Mouse (Mus musculus): ENCODE measurements around the gene Sap30bp. TPM values are rescaled to one million over a fixed set of nuclear protein-coding genes. Genes with fewer than 3 reads are reported as not detected.

Sap30bp gene
- polyA plus RNA-seq (2015; fragmentation: Nextera tagmentation; extraction: Ambion mirVana): 29.8 and 35.5 TPM in 2 replicates

- under 1% methylated on average over 28 of the region's 28 CpGs for WGBS
- peak within 1 kb of the TSS; percentile 15; the same call in 1 of the 2 replicates for H3K27ac ChIP-seq
Measured at GRCm38 (mm10) chr11:115933108-115933746, at the start of gene Sap30bp, which contains the start of gene Recql5. Gene Sap30bp (plus strand): TSS chr11:115933282. Gene Recql5 (minus strand): TSS chr11:115933477.

GRCm38 (mm10) chr11:115884361-115884760, 48.7 kb upstream of the Sap30bp start:
- Histone ChIP-seq H3K36me3 (no peaks in the 10 kb centered on the region), H3K27ac (no peak overlapping the region), H3K9me3 (no peaks in the 10 kb centered on the region), H3K27me3 (peaks cover 13% of the 10 kb centered on the region; the same call in 1 of the 2 replicates), H3K9ac (no peak overlapping the region), H3K4me2 (no peak overlapping the region), H3K4me3 (no peak overlapping the region), H3K4me1 (no peaks in the 10 kb centered on the region)
- 85% methylated on average over 3 of the region's 3 CpGs for WGBS
- ATAC-seq (ENCODE audit: borderline replicate concordance, extremely low read depth, low FRiP score, low TSS enrichment): no peak

More at GRCm38 (mm10) chr11:115933108-115933746, at the start of gene Sap30bp, which contains the start of gene Recql5:
- H3K27me3 ChIP-seq: no peaks in the 10 kb centered on the region
- H3K36me3 ChIP-seq: peaks cover 22% of the 10 kb centered on the region
- H3K9ac ChIP-seq: peak within 1 kb of the TSS; percentile 77
- peak within 1 kb of the TSS; percentile 94 for H3K4me3 ChIP-seq
- peaks cover 20% of the 10 kb centered on the region for H3K4me1 ChIP-seq
- H3K4me2 ChIP-seq: peak within 1 kb of the TSS; percentile 85
- H3K9me3 ChIP-seq: no peaks in the 10 kb centered on the region
- ATAC-seq (ENCODE audit: borderline replicate concordance, extremely low read depth, low FRiP score, low TSS enrichment): peak; percentile 100

- 71% methylated on average over 11 of the region's 11 CpGs for WGBS
- ATAC-seq (ENCODE audit: borderline replicate concordance, extremely low read depth, low FRiP score, low TSS enrichment): no peak
Measured at GRCm38 (mm10) chr11:115885281-115885680, 47.8 kb upstream of the Sap30bp start.

GRCm38 (mm10) chr11:115886446-115886845, 46.6 kb upstream of the Sap30bp start:
- Histone ChIP-seq H3K36me3 (no peaks in the 10 kb centered on the region), H3K9ac (no peak overlapping the region), H3K27ac (no peak overlapping the region), H3K4me3 (no peak overlapping the region), H3K4me2 (no peak overlapping the region), H3K4me1 (no peaks in the 10 kb centered on the region), H3K9me3 (no peaks in the 10 kb centered on the region), H3K27me3 (peaks cover 13% of the 10 kb centered on the region; the same call in 1 of the 2 replicates)
- ATAC-seq (ENCODE audit: borderline replicate concordance, extremely low read depth, low FRiP score, low TSS enrichment): no peak
- WGBS: 84% methylated on average over 11 of the region's 11 CpGs

More at GRCm38 (mm10) chr11:115885281-115885680, 47.8 kb upstream of the Sap30bp start:
- Histone ChIP-seq H3K4me3 (no peak overlapping the region), H3K4me1 (no peaks in the 10 kb centered on the region), H3K9me3 (no peaks in the 10 kb centered on the region), H3K27ac (no peak overlapping the region), H3K4me2 (no peak overlapping the region), H3K9ac (no peak overlapping the region), H3K36me3 (no peaks in the 10 kb centered on the region), H3K27me3 (peaks cover 13% of the 10 kb centered on the region; the same call in 1 of the 2 replicates)

GRCm38 (mm10) chr11:115888020-115888419, 45.1 kb upstream of the Sap30bp start:
- no peak overlapping the region for H3K4me3 ChIP-seq
- peaks cover 8% of the 10 kb centered on the region; the same call in 1 of the 2 replicates for H3K27me3 ChIP-seq
- no peak overlapping the region for H3K4me2 ChIP-seq
- no peak overlapping the region for H3K27ac ChIP-seq
- 86% methylated on average over 5 of the region's 5 CpGs for WGBS
- H3K4me1 ChIP-seq: no peaks in the 10 kb centered on the region
- no peak for ATAC-seq (ENCODE audit: borderline replicate concordance, extremely low read depth, low FRiP score, low TSS enrichment)
- no peaks in the 10 kb centered on the region for H3K9me3 ChIP-seq
- H3K36me3 ChIP-seq: no peaks in the 10 kb centered on the region
- no peak overlapping the region for H3K9ac ChIP-seq

GRCm38 (mm10) chr11:115889159-115889558, 43.9 kb upstream of the Sap30bp start:
- Histone ChIP-seq H3K4me1 (no peaks in the 10 kb centered on the region), H3K9me3 (no peaks in the 10 kb centered on the region), H3K27me3 (peaks cover 2% of the 10 kb centered on the region; the same call in 1 of the 2 replicates), H3K4me3 (no peak overlapping the region), H3K27ac (no peak overlapping the region; the same call in 1 of the 2 replicates), H3K4me2 (no peak overlapping the region), H3K36me3 (no peaks in the 10 kb centered on the region), H3K9ac (no peak overlapping the region)
- ATAC-seq (ENCODE audit: borderline replicate concordance, extremely low read depth, low FRiP score, low TSS enrichment): no peak
- WGBS: 45% methylated on average over 6 of the region's 6 CpGs

GRCm38 (mm10) chr11:115892213-115892612, 40.9 kb upstream of the Sap30bp start:
- Histone ChIP-seq H3K9me3 (no peaks in the 10 kb centered on the region), H3K27me3 (no peaks in the 10 kb centered on the region), H3K9ac (no peak overlapping the region), H3K4me2 (no peak overlapping the region), H3K4me3 (no peak overlapping the region), H3K4me1 (no peaks in the 10 kb centered on the region), H3K27ac (no peak overlapping the region), H3K36me3 (peaks cover 8% of the 10 kb centered on the region; the same call in 1 of the 2 replicates)
- whole genome bisulfite sequencing: 63% methylated on average over 6 of the region's 6 CpGs
- ATAC-seq (ENCODE audit: borderline replicate concordance, extremely low read depth, low FRiP score, low TSS enrichment): no peak

GRCm38 (mm10) chr11:115893071-115893470, 40.0 kb upstream of the Sap30bp start:
- H3K27me3 ChIP-seq: no peaks in the 10 kb centered on the region
- H3K9me3 ChIP-seq: no peaks in the 10 kb centered on the region
- H3K9ac ChIP-seq: no peak overlapping the region
- no peaks in the 10 kb centered on the region for H3K4me1 ChIP-seq
- WGBS: 91% methylated on average over 9 of the region's 9 CpGs
- no peak for ATAC-seq (ENCODE audit: borderline replicate concordance, extremely low read depth, low FRiP score, low TSS enrichment)
- H3K4me2 ChIP-seq: no peak overlapping the region
- peaks cover 8% of the 10 kb centered on the region; the same call in 1 of the 2 replicates for H3K36me3 ChIP-seq
- H3K4me3 ChIP-seq: no peak overlapping the region
- H3K27ac ChIP-seq: no peak overlapping the region

GRCm38 (mm10) chr11:115894755-115895520, 38.1 kb upstream of the Sap30bp start:
- H3K27me3 ChIP-seq: no peaks in the 10 kb centered on the region
- H3K9ac ChIP-seq: no peak overlapping the region
- ATAC-seq (ENCODE audit: borderline replicate concordance, extremely low read depth, low FRiP score, low TSS enrichment): no peak
- H3K4me2 ChIP-seq: no peak overlapping the region
- no peak overlapping the region for H3K27ac ChIP-seq
- H3K9me3 ChIP-seq: no peaks in the 10 kb centered on the region
- H3K36me3 ChIP-seq: peaks cover 8% of the 10 kb centered on the region; the same call in 1 of the 2 replicates
- H3K4me3 ChIP-seq: no peak overlapping the region
- peaks cover 13% of the 10 kb centered on the region for H3K4me1 ChIP-seq
- 62% methylated on average over 14 of the region's 14 CpGs for WGBS

- Histone ChIP-seq H3K9me3 (no peaks in the 10 kb centered on the region), H3K27me3 (no peaks in the 10 kb centered on the region), H3K36me3 (peaks cover 8% of the 10 kb centered on the region; the same call in 1 of the 2 replicates), H3K4me1 (peaks cover 47% of the 10 kb centered on the region), H3K9ac (no peak overlapping the region), H3K4me2 (no peak overlapping the region), H3K27ac (no peak overlapping the region), H3K4me3 (no peak overlapping the region)
- WGBS: 68% methylated on average over 7 of the region's 7 CpGs
- ATAC-seq (ENCODE audit: borderline replicate concordance, extremely low read depth, low FRiP score, low TSS enrichment): no peak
Measured at GRCm38 (mm10) chr11:115898446-115898845, 34.6 kb upstream of the Sap30bp start.

GRCm38 (mm10) chr11:115898886-115899285, 34.2 kb upstream of the Sap30bp start:
- Histone ChIP-seq H3K4me1 (peaks cover 51% of the 10 kb centered on the region), H3K4me2 (no peak overlapping the region), H3K9ac (no peak overlapping the region), H3K36me3 (peaks cover 8% of the 10 kb centered on the region; the same call in 1 of the 2 replicates), H3K4me3 (no peak overlapping the region), H3K9me3 (no peaks in the 10 kb centered on the region), H3K27me3 (no peaks in the 10 kb centered on the region), H3K27ac (no peak overlapping the region)
- no peak for ATAC-seq (ENCODE audit: borderline replicate concordance, extremely low read depth, low FRiP score, low TSS enrichment)
- 18% methylated on average over 4 of the region's 4 CpGs for WGBS
